Mouse (Mus musculus) ZHBTc4 (cell line): Measurements from ENCODE around the gene Golga3.

Experiments
- DNase-seq: peaks from one replicate; pipeline ENCODE4 v3.0.0-alpha.2; 2011; ENCODE audit warnings: low read depth, low spot score

Golga3 gene

DNA sequence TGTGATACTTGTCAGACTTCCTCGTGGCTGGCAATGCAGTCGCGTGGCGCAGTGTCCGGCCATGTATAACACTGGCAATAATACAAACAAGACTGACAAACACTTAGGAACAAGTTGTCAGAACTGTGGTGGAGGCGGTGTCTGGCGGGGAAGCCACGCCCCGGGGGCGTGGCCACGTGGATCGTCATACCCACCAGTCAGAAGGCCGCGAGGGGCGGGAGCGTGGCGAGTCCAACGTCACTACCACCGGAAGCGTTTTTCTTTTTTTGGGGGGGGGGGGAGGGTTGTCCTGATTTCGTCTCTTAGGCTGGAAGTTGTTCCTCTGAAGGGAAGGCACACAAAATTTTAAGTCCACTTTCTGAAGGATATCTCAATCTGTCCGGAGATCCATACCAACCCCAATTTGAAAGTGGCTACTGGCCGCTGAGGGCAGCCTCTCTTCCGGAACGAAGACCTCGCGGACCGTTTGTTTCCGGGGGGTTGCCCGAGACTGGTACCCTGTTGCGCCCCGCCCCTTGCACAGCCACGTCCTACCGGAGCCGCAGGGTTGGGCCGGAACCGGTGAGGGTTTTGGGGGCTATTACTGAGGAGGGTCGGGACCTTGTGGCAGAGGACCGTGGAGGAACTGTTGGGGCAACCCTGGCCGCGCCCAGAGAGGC is at the start of gene Golga3:
Gene Golga3 (plus strand): TSS at position 340 of the 659 bp plus-strand sequence.
- peak; percentile 97 for DNase-seq

DNA sequence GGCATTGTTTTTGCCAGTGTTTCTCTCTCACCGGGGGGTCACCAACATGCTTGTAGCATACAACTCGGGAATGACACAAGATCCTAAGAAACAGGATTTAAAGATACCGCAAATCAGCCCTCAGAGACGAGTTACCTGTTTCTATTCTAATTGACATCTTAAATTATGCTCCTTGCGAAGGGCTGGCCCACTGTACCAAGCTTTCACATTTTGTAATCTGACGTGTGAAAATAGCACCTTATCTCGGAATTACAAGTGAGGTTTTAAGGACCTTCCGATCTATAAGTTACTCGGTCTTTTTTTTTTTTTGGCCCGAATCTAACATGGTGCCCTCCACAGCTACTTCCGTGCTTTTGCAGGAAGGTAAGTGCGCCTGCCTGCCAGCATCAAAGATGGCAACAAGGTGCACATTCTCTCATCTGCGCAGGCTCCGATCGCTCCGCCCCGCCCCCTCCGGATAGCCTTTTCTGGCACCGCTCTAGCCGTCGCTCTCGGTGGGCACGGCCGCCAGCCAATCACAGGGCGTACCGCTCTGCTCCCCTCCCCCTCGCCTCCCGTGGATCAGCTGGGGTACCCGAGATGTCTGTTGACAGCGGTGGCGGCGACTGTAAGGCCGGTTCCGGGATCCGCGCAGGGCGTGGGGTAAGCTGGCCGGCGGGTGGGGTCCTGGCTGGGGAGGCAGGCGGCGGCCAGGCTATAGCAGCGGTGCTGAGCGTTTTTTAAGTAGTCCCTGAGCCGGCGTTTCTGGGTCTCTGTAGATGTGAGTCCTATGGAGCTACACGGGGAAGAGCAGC is 41.0 kb upstream of the Golga3 start, which contains the start of gene Chfr:
Gene Chfr (plus strand): TSS at position 550 of the 794 bp plus-strand sequence.
- DNase-seq = peak; percentile 98

DNA sequence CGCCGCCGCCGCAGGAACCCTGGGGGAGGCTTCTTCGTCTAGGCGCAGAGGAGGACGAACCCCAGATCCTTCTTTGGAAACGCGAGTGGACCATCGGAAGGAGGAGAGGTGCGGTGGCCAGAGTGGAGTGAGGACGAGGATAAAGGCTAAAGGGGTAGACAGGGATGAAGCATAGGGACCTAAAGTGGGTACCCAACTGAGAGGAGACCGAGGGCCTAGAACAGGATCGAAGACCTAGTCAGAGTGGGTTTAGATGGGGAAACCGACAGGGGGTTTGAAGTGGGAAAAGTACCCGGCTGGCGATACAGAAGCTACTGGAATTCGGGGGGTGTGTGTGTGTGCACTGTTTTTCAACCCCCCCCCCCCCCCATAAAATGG is 40.4 kb upstream of the Golga3 start:
- no peak for DNase-seq

DNA sequence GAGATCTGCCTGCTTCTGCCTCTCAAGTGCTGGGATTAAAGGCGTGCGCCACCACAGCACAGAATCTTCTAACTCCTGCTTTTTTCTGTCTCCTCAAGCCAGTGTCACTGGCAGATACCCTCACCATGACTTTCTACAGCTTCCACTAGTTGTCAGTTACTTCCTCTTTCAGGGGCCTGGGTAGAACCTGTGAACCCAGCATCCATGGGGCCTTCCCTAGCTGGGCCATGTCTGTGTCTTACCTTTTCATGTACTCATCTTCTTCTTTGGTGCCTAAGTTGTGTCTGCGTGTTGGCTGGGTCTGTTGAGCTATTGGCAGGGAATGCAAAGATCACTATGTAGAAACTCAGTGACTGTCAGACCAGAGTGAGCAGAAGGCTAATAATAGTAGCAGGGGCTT is 38.7 kb upstream of the Golga3 start:
- no peak for DNase-seq

DNA sequence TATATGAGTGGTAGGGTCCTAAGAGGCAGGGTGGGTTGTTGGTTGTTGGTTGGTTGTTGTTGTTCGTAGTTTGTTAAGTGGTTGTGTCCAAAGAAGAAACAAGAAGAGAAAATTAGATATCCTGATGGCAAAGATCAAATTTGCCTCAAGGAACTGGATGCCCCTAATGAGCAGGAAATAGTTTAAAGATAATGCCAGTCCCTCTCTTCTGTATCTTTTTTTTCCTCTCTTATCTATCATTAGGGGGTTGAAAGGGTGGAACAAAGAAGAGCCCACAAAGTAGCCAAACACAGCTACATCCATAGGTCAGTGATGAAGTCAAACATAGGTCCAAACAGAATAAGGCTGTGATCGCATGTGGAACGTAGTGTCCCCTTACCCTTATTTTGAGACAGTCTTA is 37.2 kb upstream of the Golga3 start:
- no peak for DNase-seq

DNA sequence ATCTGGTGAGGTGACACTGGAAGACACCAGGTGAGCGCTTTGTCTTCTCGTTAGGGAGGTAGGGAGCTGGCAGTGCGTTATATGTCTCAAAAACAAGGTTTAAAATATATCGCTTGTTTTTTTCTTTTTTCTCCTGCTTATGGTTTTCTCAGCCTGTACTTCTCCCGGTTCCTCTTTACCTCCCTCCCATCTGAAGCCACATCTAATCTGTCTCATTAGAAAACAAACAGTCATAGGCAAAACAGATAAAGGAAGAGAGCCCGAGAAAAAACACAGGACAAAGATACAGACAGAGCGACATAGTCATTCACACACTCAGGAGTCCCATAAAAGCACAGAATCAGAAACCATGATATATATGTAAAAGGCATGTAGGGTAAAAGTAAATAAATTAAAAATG is 36.1 kb upstream of the Golga3 start:
- no peak for DNase-seq

DNA sequence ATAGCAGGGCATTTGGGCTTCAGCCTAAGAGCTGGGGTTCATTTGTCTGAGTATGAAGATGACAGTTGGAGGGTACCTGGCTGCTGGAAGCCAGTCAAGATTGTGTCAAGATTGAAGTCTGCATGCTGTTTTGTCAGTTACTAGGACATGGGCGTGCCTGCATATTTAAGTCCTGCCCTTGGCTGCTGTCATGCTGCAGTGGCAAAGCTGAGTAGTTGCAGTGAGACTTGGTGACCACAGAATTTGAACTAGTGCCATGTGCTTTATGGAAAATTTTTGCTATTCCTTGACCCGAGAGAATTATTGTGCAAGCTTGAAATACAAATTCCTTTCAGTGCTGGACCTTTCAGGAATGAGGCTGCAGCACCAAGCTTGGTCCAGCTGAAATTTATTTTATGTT is 34.2 kb upstream of the Golga3 start:
- DNase-seq = no peak

DNA sequence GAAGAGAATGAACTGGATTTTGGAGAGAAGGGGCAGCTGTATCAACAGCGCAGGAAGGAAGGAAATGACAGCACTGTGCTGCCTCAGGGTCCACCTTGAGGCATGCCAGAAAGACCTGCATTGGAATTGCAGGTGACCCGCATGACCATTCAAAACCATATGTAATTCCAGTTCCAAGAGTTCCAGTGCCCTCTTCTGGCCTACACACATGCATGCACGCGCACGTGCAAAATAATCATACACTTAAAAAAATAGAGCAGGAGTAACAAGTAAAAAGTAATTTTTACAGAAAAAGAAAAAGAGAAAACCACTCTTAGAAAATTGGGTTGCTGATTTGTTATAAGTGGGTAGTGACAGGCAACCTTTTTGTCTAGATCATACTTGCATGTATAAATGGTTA is 33.5 kb upstream of the Golga3 start:
- peak; percentile 36 for DNase-seq

DNA sequence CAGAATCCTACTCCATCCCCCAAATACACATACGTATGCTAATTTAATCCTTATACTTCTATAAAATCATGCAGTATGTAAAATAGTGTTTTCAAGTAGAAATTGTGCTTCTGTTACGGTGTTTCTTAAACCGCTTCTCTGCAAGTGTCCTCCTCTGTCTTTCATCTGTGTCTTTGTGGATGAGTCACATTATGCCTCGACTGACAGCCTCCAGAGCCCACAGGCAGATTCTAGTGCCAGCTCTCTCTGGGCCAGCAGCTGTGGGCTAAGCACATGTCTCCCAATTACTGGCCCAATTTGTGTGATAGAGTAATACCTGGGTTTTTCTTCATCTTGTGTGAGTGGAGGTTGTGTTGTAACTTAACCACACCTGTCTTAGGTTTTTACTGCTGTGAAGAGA is 7.1 kb upstream of the Golga3 start:
- DNase-seq = no peak

DNA sequence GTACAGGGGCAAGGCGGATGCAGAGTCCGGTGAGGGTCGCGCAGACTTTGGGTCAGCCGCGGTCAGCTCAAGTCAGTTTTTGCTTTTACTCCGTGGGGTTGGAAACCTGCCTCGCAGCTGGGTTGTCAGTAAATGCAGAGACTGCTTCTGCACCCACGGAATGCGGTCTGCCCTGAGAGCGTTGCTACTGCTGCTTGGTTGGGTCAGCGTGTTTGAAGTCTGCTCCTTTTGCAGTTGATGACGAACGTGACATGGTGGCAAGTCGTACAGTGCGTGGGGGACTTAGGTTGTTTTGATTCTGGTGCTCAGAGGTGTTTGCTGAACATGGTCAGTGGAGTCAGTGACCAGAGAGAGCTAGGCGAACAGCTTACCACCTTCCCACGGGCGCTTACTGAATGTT is 520 bp downstream of the Golga3 start:
- DNase-seq = no peak

DNA sequence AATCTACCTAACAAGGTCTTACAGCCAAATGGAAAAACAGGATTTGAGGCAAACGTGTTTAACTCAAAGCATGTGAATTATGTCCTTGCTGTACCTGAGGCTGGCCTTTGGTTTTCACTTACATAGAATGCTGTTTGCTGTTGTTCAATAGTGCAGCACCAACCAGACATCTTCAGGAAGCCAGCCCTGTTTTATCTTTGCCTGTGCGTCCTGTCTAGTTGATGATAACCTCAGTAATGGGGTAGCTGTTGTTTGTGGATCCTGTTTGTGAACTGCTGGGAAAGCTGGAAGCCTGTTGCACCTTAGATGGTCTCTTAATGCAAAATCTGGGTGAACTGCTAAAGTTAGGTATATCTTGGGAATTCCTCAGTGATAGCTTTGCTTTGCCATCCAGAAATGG is 2.1 kb downstream of the Golga3 start:
- DNase-seq = no peak

DNA sequence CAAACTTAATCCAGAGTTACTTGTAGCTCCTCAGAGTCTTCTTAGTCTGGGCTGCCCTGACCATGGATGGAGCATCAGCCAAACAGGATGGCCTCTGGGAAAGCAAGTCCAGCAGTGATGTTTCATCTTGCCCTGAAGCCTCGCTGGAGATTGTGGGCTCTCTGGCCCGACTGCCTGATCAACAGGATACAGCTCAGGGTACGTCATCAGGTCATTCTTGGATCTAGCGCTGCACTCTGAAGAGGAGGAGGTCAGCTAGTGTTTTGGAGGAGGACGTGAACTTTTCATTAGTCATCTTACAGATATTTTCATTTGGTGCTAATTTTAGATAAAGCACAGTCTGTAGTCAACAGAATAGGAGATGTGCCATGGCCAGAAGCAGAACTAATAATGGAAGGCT is 5.2 kb downstream of the Golga3 start:
- DNase-seq = no peak

DNA sequence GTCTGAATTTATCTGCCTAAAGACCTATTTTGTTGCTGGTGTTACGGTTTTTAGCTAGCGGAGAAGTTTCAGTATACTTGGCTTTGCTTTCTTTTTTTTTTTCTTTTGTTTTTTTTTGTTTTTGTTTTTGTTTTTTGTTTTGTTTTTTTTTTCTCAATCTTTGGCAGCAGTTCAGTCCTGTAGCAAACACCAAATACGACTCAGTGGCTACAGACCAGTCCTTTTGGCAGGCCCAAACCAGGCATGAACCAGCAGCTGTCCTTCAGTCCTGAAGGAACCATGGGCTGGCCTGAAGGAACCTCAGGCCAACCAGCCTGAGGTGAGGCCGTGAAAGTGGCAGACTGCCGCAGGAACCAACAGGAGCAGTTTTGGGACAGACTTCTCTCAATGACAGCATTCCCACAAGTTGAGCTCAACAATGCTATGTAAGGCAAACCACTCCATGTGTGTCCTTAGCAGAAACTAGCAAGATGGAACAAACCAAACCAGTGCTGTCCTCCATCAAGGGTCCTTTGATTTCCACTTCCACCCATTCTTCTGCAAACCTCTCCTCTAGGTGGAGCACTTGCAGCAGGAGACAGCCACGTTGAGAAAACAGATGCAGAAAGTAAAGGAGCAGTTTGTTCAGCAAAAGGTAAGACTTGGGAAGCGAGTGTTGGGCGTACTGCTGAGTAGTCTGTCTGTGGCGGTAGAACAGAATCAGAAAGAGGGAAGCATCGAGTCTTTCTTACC is 26.8 kb downstream of the Golga3 start:
- DNase-seq = peak; percentile 13

DNA sequence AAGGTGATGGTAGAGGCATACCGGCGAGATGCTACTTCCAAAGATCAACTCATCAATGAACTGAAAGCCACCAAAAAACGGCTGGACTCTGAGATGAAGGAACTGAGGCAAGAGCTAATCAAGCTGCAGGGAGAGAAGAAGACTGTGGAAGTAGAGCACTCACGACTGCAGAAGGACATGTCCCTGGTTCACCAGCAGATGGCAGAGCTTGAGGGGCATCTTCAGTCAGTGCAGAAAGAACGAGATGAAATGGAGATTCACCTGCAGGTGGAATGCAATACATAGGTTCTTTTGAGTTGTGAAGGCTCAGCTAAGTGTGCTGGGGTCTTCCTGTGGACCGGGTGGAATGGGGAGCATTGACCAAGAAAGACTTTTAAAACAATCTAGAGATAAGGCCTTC is 28.3 kb downstream of the Golga3 start:
- peak; percentile 27 for DNase-seq

DNA sequence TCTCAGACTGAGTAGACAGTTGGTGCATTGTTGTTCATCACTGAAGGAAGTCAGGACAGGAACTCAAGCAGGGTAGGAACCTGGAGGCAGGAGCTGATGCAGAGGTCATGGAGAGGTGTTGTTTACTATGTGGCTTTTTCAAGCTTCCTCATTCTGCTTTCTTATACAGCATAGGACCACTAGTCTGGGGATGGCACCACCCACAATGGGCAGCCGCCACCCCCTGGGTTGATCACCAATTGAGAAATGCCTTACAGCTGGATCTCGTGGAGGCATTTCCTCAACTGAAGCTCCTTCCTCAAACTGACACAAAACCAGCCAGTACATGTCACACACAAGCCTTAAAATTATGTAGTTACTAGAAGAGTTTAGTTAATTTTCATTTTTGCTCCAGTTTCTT is 34.8 kb downstream of the Golga3 start:
- DNase-seq = no peak

DNA sequence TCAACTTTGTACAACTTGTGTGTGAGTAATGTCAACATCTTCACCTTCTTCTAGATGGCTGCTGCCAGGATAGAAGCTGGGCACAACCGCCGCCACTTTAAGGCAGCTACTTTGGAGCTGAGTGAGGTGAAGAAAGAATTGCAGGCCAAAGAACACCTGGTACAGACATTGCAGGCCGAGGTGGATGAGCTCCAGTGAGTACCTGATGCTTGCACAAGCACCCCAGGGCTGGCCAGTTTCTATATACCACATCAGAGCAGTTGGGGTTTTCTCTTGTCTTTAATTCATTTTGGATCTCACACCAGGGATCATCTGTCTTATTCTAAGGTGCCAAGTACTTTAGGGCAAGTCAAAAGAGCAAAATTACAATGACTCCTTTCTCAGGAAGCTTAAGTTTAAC is 40.3 kb downstream of the Golga3 start:
- no peak for DNase-seq

DNA sequence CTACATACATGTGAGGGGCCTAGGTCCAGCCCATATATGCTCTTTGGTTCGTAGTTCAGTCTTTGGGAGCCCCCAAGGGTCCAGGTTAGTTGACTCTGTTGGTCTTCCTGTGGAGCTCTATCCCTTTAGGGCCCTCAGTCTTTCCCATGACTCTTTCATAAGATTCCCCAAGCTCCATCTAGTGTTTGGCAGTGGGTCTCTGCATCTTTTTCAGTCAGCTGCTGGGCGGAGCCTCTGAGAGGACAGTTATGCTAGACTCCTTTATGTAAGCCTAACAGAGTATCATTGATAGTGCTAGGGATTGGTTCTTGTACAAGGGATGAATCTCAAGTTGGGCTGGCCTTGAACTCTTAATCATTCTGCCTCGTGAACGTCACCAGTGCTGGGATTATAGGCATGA is 43.8 kb downstream of the Golga3 start:
- peak; percentile 64 for DNase-seq

DNA sequence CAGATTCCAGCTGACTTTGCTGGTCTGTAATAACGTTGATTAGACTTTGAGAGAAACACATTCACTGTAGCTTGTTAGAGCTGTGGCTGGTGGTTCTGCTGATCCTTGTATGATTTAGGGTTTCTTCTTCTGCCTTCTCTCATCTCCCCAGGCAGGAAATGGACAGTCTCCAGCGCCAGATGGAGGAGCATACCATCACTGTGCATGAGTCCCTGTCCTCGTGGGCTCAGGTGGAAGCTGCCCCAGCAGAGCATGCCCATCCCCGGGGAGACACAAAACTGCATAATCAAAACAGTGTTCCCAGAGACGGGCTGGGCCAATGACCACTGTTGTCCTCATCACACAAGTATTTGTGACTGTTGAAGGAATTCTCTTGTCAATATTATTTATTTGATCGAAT is 46.3 kb downstream of the Golga3 start:
- no peak for DNase-seq

DNA sequence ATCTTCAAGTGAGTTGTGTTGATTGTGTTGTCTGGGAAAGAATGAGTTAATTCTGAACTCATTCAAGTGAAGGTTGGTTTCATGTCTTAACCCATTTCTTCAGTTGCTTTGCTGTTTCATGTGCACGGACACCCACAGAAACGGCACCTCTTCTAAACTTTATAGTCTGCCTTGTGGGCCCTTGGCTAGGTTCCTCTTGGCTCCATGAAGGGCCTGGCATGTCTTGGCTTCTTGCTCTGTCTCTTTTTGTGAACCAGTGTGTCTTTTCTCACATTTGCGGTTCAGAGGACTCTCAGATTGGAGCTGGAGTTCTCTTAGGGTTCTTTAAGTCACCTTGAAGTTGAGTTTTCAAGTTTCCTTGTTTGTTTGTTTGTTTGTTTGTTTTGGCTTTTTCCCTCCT is 48.6 kb downstream of the Golga3 start:
- DNase-seq = no peak

DNA sequence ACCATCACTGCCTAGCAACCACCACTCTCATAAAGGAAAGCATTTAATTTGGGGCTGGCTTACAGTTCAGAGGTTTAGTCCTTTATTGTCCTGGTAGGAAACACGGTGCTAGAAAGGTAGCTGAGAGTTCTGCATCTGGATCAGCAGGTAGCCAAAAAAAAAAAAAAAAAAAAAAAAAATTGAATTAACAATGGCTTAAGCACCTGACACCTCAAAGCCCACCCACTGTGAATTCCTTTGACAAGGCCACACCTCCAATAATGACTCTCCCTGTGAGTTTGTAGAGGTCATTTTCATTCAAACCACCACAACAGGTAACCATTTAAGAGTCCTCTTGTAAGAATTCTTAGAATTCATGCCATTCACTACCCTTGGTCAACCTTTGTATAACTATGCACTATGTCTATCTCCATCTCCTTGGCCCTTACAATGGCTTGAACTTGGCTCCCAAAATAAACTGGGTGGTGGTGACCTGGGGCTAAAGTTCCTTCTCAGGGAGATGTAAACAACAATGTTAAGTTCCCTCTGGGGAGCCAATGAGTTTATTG is 50.9 kb downstream of the Golga3 start:
- peak; percentile 95 for DNase-seq

DNA sequence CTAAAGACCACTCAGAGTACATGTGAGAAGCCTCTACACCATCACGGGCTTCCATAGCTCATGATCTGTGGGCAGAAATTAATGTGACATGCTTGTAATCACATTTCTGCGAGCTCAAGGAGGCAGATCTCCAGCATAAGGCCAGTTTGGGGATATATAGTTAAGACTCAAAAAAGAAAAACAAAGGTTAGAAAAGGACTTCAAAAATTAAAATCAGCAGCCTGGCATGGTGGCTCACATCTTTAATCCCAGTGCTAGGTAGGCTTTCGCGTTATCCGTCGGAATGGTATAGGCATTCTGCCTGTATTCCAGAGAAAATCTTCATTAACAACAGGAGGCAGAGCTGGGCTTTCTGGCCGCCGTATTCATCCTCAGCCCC is 53.9 kb downstream of the Golga3 start:
- no peak for DNase-seq

DNA sequence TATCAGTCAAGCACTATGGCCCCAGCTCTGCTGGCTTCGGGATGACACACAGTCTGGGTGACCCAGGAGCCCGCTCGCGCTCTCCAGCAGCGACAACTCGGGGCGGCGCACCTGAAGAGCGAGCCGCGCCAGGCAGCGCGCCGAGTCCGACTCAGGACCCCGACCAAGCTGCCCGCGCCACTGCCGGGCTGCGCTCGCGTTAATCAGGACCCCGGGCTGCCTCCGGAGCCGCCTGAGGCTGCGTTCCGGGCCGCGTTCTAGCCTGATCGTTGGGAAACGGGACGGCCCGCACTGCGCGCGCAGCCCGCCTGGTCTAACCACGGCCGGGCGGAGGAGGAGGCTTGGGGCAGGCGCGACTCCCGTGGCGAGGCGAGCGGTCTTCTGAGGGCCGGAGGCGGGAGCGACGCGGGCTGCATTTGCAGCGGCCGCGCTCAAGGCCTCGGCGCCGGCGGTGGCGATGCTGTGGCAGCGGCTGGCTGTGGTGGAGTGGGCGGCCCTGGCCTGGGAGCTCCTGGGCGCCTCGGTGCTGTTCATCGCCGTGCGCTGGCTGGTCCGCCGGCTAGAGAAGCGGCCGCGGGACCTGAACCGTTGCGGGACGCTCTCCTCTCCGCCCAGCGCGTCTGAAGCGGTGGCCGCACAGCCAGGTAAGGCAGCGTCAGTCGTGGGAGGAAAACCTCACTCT is 54.4 kb downstream of the Golga3 start, which contains the start of gene Ankle2:
Gene Ankle2 (plus strand): TSS at position 225 of the 682 bp plus-strand sequence.
- peak; percentile 98 for DNase-seq
